Comparison of ENCODE assay signal across 8 mouse cellular contexts in the genomic region with DNA sequence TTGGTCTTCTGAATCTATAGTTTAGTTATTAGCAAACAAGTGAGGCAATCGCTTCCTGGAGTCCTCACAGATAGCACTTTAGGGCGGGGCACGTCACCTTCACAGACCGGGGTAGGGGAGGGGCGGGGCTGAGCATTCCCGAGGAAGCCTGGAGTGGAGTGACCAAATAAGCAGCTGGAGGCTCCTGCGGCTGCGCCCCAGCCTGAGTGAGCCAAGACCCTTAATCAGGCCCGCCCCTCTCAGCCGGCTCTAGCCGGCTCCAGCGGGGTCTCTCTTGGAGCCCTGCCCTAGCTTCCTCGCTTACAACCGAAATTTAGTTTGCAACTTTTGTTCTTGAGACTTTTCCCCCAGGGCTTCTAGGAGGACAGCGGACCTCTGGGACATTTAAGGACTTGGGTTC. TPM values are rescaled to one million over a fixed set of nuclear protein-coding genes. Genes with fewer than 3 reads are reported as not detected.
A peak's percentile ranks its signal among the peaks of the same experiment; 100 is the strongest.
DNase-seq lines count a peak whose midpoint lies in the region; ATAC-seq and TF ChIP-seq lines count a peak whose summit lies in the region.

Gene B3gnt5 (plus strand): TSS at position 135 of the 400 bp plus-strand sequence.

- no peaks in the 10 kb centered on the region for H3K79me2 ChIP-seq in C2C12 (ENCODE audit: control insufficient read depth, insufficient read depth)

- H3K4me2 ChIP-seq in forebrain, embryonic 15.5 days (replicated peaks) = peak within 1 kb of the TSS; percentile 57
- peak within 1 kb of the TSS; percentile 57 for H3K4me2 ChIP-seq in hindbrain, embryonic 11.5 days (replicated peaks; ENCODE audit: low read depth, low read length)
- peak within 1 kb of the TSS; percentile 73 for H3K4me2 ChIP-seq in limb, embryonic 13.5 days (replicated peaks)
- peak within 1 kb of the TSS; percentile 65 for H3K4me2 ChIP-seq in midbrain, embryonic 12.5 days (replicated peaks)
- peak within 1 kb of the TSS; percentile 85 for H3K4me2 ChIP-seq in stomach, embryonic 15.5 days

- H3K27ac ChIP-seq in forebrain, embryonic 15.5 days (replicated peaks) = peak within 1 kb of the TSS; percentile 91
- H3K27ac ChIP-seq in hindbrain, embryonic 11.5 days (ENCODE audit: low read depth, low read length) = peak within 1 kb of the TSS; percentile 84
- H3K27ac ChIP-seq in limb, embryonic 13.5 days = peak within 1 kb of the TSS; percentile 93
- H3K27ac ChIP-seq in midbrain, embryonic 12.5 days (replicated peaks) = peak within 1 kb of the TSS; percentile 91
- H3K27ac ChIP-seq in stomach, embryonic 15.5 days = peak within 1 kb of the TSS; percentile 88

- ATAC-seq in forebrain, embryonic 15.5 days (replicated peaks) = peak; percentile 90
- peak; percentile 95 for ATAC-seq in hindbrain, embryonic 11.5 days (ENCODE audit: low FRiP score)
- peak; percentile 95 for ATAC-seq in limb, embryonic 13.5 days (ENCODE audit: low FRiP score, low read depth)
- ATAC-seq in midbrain, embryonic 12.5 days (ENCODE audit: low FRiP score, low read depth) = peak; percentile 96
- peak; percentile 94 for ATAC-seq in stomach, embryonic 15.5 days (ENCODE audit: insufficient read depth, low FRiP score, low read depth)

- H3K36me3 ChIP-seq in C2C12 (ENCODE audit: control insufficient read depth, insufficient read depth) = no peaks in the 10 kb centered on the region
- H3K36me3 ChIP-seq in forebrain, embryonic 15.5 days = peaks cover 5% of the 10 kb centered on the region; the same call in 1 of the 2 replicates
- H3K36me3 ChIP-seq in hindbrain, embryonic 11.5 days (ENCODE audit: control insufficient read depth, insufficient read depth, low read length) = peaks cover under 1% of the 10 kb centered on the region; the same call in 1 of the 2 replicates
- peaks cover 9% of the 10 kb centered on the region for H3K36me3 ChIP-seq in limb, embryonic 13.5 days
- peaks cover 9% of the 10 kb centered on the region for H3K36me3 ChIP-seq in midbrain, embryonic 12.5 days
- no peaks in the 10 kb centered on the region; the same call in 1 of the 2 replicates for H3K36me3 ChIP-seq in stomach, embryonic 15.5 days

- H3K4me3 ChIP-seq in C2C12 (ENCODE audit: insufficient read depth, poor library complexity, severe bottlenecking) = peak within 1 kb of the TSS; percentile 11
- H3K4me3 ChIP-seq in forebrain, embryonic 15.5 days = peak within 1 kb of the TSS; percentile 76
- H3K4me3 ChIP-seq in hindbrain, embryonic 11.5 days (ENCODE audit: low read depth, low read length) = peak within 1 kb of the TSS; percentile 76
- peak within 1 kb of the TSS; percentile 80 for H3K4me3 ChIP-seq in limb, embryonic 13.5 days
- peak within 1 kb of the TSS; percentile 78 for H3K4me3 ChIP-seq in midbrain, embryonic 12.5 days
- H3K4me3 ChIP-seq in stomach, embryonic 15.5 days (replicated peaks) = peak within 1 kb of the TSS; percentile 66

- peak within 1 kb of the TSS; percentile 51 for H3ac ChIP-seq in C2C12 (ENCODE audit: control insufficient read depth, insufficient read length, low read depth)

- under 1% methylated on average over 15 of the region's 15 CpGs for WGBS in forebrain, embryonic 15.5 days
- under 1% methylated on average over 15 of the region's 15 CpGs for WGBS in hindbrain, embryonic 11.5 days
- 0% methylated on average over 15 of the region's 15 CpGs for WGBS in limb, embryonic 13.5 days
- under 1% methylated on average over 15 of the region's 15 CpGs for WGBS in midbrain, embryonic 12.5 days
- WGBS in stomach, embryonic 15.5 days = under 1% methylated on average over 15 of the region's 15 CpGs

- peak within 1 kb of the TSS; percentile 94 for H3K9ac ChIP-seq in forebrain, embryonic 15.5 days (replicated peaks)
- peak within 1 kb of the TSS; percentile 96 for H3K9ac ChIP-seq in hindbrain, embryonic 11.5 days (ENCODE audit: low read depth, low read length)
- peak within 1 kb of the TSS; percentile 97 for H3K9ac ChIP-seq in limb, embryonic 13.5 days
- peak within 1 kb of the TSS; percentile 96 for H3K9ac ChIP-seq in midbrain, embryonic 12.5 days (replicated peaks)
- peak within 1 kb of the TSS; percentile 60 for H3K9ac ChIP-seq in stomach, embryonic 15.5 days

- H3K79me3 ChIP-seq in C2C12 (ENCODE audit: low read depth) = no peaks in the 10 kb centered on the region

- peak; percentile 99 for DNase-seq in ZHBTc4 (ENCODE audit: low read depth, low spot score)
- DNase-seq in hindbrain, embryonic 11.5 days (ENCODE audit: low spot score) = peak; percentile 90
- DNase-seq in left cerebral cortex, adult 8-10 months (ENCODE audit: low spot score in 2 of 2) = no peak

- no peak for TF ChIP-seq CTCF in C2C12 (IDR thresholded peaks at IDR 0.05; ENCODE audit: control insufficient read depth, insufficient read depth, insufficient read length)

- H3K27me3 ChIP-seq in C2C12 (ENCODE audit: control insufficient read depth, insufficient read depth, insufficient read length) = no peaks in the 10 kb centered on the region
- no peaks in the 10 kb centered on the region for H3K27me3 ChIP-seq in forebrain, embryonic 15.5 days
- no peaks in the 10 kb centered on the region for H3K27me3 ChIP-seq in hindbrain, embryonic 11.5 days (ENCODE audit: control insufficient read depth, insufficient read depth, low read length)
- no peaks in the 10 kb centered on the region for H3K27me3 ChIP-seq in limb, embryonic 13.5 days
- H3K27me3 ChIP-seq in midbrain, embryonic 12.5 days = no peaks in the 10 kb centered on the region
- no peaks in the 10 kb centered on the region for H3K27me3 ChIP-seq in stomach, embryonic 15.5 days (replicated peaks)

- H3K9me3 ChIP-seq in forebrain, embryonic 15.5 days = no peaks in the 10 kb centered on the region
- no peaks in the 10 kb centered on the region for H3K9me3 ChIP-seq in hindbrain, embryonic 11.5 days (ENCODE audit: control insufficient read depth, low read length)
- no peaks in the 10 kb centered on the region for H3K9me3 ChIP-seq in limb, embryonic 13.5 days
- H3K9me3 ChIP-seq in midbrain, embryonic 12.5 days = no peaks in the 10 kb centered on the region
- no peaks in the 10 kb centered on the region for H3K9me3 ChIP-seq in stomach, embryonic 15.5 days

- H3K4me1 ChIP-seq in forebrain, embryonic 15.5 days = peaks cover 17% of the 10 kb centered on the region
- 0 out of 2 replicates have a peak, but pooled peaks cover 2% of the 10 kb centered on the region for H3K4me1 ChIP-seq in hindbrain, embryonic 11.5 days (replicated peaks; ENCODE audit: control insufficient read depth, insufficient read depth, low read length)
- H3K4me1 ChIP-seq in limb, embryonic 13.5 days = peaks cover 11% of the 10 kb centered on the region
- peaks cover 10% of the 10 kb centered on the region for H3K4me1 ChIP-seq in midbrain, embryonic 12.5 days
- no peaks in the 10 kb centered on the region for H3K4me1 ChIP-seq in stomach, embryonic 15.5 days

TF ChIP-seq in C2C12, 6 proteins besides CTCF, POLR2A, EP300 and RAD21:
- TF ChIP-seq MYOG (IDR thresholded peaks at IDR 0.05; ENCODE audit: control insufficient read depth, extremely low read depth, insufficient read length) = no peak
- no peak for TF ChIP-seq CEBPB (IDR thresholded peaks at IDR 0.05; ENCODE audit: low read depth)
- no peak for TF ChIP-seq MAX (IDR thresholded peaks at IDR 0.05)
- no peak for TF ChIP-seq USF1 (IDR thresholded peaks at IDR 0.05; ENCODE audit: low read depth)
- TF ChIP-seq FOSL1 (IDR thresholded peaks at IDR 0.05; ENCODE audit: insufficient read depth, low read length, poor library complexity, severe bottlenecking) = no peak
- no peak for TF ChIP-seq MYOD1 (IDR thresholded peaks at IDR 0.05; ENCODE audit: control insufficient read depth, insufficient read length, low read depth)

RNA-seq across cellular contexts. Expression of gene B3gnt5, which starts in this region (rescaled TPM):
- polyA plus RNA-seq in C2C12 (2012; fragmentation: generic; extraction: Trizol) = 0.30 TPM
- polyA plus RNA-seq in forebrain, embryonic 15.5 days (2015; fragmentation: Nextera tagmentation; extraction: Ambion mirVana) = 50.4 and 50.7 TPM in 2 replicates
- polyA plus RNA-seq in hindbrain, embryonic 11.5 days (2014; fragmentation: Nextera tagmentation; extraction: Ambion mirVana) = 50.7 and 52.0 TPM in 2 replicates
- polyA plus RNA-seq in limb, embryonic 13.5 days (2015; fragmentation: Nextera tagmentation; extraction: Ambion mirVana) = 32.2 and 35.6 TPM in 2 replicates
- 50.9 and 51.4 TPM in 2 replicates for polyA plus RNA-seq in midbrain, embryonic 12.5 days (2016; fragmentation: Nextera tagmentation; extraction: Ambion mirVana)
- polyA plus RNA-seq in stomach, embryonic 15.5 days (2015; fragmentation: Nextera tagmentation; extraction: Ambion mirVana) = 13.3 and 13.4 TPM in 2 replicates
- 1 to 10 TPM in 1 of 4 experiments, under 1 TPM in 3; 0.37 to 1.5 (median 0.71) TPM for total RNA-seq in left cerebral cortex, adult 8-10 months (2022)

Comparison
In these comparisons a context has a peak if more than half of its experiments do, and no peak if none do; other contexts are left out.
1. RNA of gene B3gnt5 (polyA plus RNA-seq): 50.9 to 51.4 TPM in midbrain, embryonic 12.5 days, 50.7 to 52.0 TPM in hindbrain, embryonic 11.5 days, 50.4 to 50.7 TPM in forebrain, embryonic 15.5 days, 32.2 to 35.6 TPM in limb, embryonic 13.5 days and 13.3 to 13.4 TPM in stomach, embryonic 15.5 days; 0.30 TPM in C2C12 (single experiment); every median in the first group is over 10 times any median in the second.
2. H3K4me3 ChIP-seq: peak in every context shown above with its lines; median percentile 80 in limb, embryonic 13.5 days; 78 in midbrain, embryonic 12.5 days; 76 in forebrain, embryonic 15.5 days; 76 in hindbrain, embryonic 11.5 days; 66 in stomach, embryonic 15.5 days; 11 in C2C12.
3. DNase-seq: peak in ZHBTc4 (single experiment) and hindbrain, embryonic 11.5 days (single experiment); none in left cerebral cortex, adult 8-10 months (0 of 2).
4. Peak in every context shown above with its lines, with median percentiles within 50 percentile points of each other: ATAC-seq, H3K27ac ChIP-seq, H3K4me2 ChIP-seq and H3K9ac ChIP-seq.